Mouse (Mus musculus): ENCODE results near the gene Moxd1. TPM values are rescaled to one million over a fixed set of nuclear protein-coding genes. Genes with fewer than 3 reads are reported as not detected.
"Not testable (repeated sequence)": the region's sequence is repeated elsewhere in the genome, so short reads cannot be mapped to it uniquely, and the experiment has no call there.

Gene Moxd1
- polyA plus RNA-seq, 1 experiment from 2014 or later: 0.67 TPM

- Histone ChIP-seq H3K4me3 (replicated peaks) (no peak overlapping the region), H3K9ac (replicated peaks) (no peak overlapping the region), H3K4me2 (replicated peaks) (no peak overlapping the region), H3K9me3 (no peaks in the 10 kb centered on the region), H3K27me3 (no peaks in the 10 kb centered on the region), H3K27ac (no peak overlapping the region), H3K36me3 (no peaks in the 10 kb centered on the region), H3K4me1 (replicated peaks) (no peaks in the 10 kb centered on the region)
- 88% methylated on average over 8 of the region's 8 CpGs for WGBS
- ATAC-seq: no peak
These were observed 68.3 kb downstream of the Moxd1 start for GRCm38 (mm10) chr10:24291611-24292010.

GRCm38 (mm10) chr10:24292671-24293070, 69.4 kb downstream of the Moxd1 start:
- no peak for ATAC-seq
- WGBS: 97% methylated on average over 1 of the region's 1 CpGs
- Histone ChIP-seq H3K27me3 (no peaks in the 10 kb centered on the region), H3K4me3 (replicated peaks) (no peak overlapping the region), H3K9me3 (no peaks in the 10 kb centered on the region), H3K4me2 (replicated peaks) (no peak overlapping the region), H3K4me1 (replicated peaks) (no peaks in the 10 kb centered on the region), H3K36me3 (no peaks in the 10 kb centered on the region), H3K9ac (replicated peaks) (no peak overlapping the region), H3K27ac (no peak overlapping the region)

GRCm38 (mm10) chr10:24296608-24297007, 73.3 kb downstream of the Moxd1 start:
- Histone ChIP-seq H3K27me3 (no peaks in the 10 kb centered on the region), H3K9ac (replicated peaks) (no peak overlapping the region), H3K4me2 (replicated peaks) (no peak overlapping the region), H3K4me1 (replicated peaks) (no peaks in the 10 kb centered on the region), H3K4me3 (replicated peaks) (no peak overlapping the region), H3K27ac (no peak overlapping the region), H3K36me3 (no peaks in the 10 kb centered on the region), H3K9me3 (no peaks in the 10 kb centered on the region)
- 69% methylated on average over 4 of the region's 4 CpGs for WGBS
- ATAC-seq: no peak

GRCm38 (mm10) chr10:24297792-24298191, 74.5 kb downstream of the Moxd1 start:
- no peak overlapping the region for H3K9ac ChIP-seq (replicated peaks)
- no peaks in the 10 kb centered on the region for H3K4me1 ChIP-seq (replicated peaks)

GRCm38 (mm10) chr10:24298260-24299244, 75.2 kb downstream of the Moxd1 start:
- H3K4me2 ChIP-seq (replicated peaks): no peak overlapping the region
- no peaks in the 10 kb centered on the region for H3K27me3 ChIP-seq
- WGBS: 43% methylated on average over 2 of the region's 2 CpGs
- H3K36me3 ChIP-seq: no peaks in the 10 kb centered on the region
- no peak overlapping the region for H3K27ac ChIP-seq
- no peaks in the 10 kb centered on the region for H3K9me3 ChIP-seq
- no peaks in the 10 kb centered on the region for H3K4me1 ChIP-seq (replicated peaks)
- H3K9ac ChIP-seq (replicated peaks): no peak overlapping the region
- ATAC-seq: peak; percentile 83
- no peak overlapping the region for H3K4me3 ChIP-seq (replicated peaks)

More at GRCm38 (mm10) chr10:24297792-24298191, 74.5 kb downstream of the Moxd1 start:
- Histone ChIP-seq H3K27ac (no peak overlapping the region), H3K36me3 (no peaks in the 10 kb centered on the region), H3K4me3 (replicated peaks) (no peak overlapping the region), H3K4me2 (replicated peaks) (no peak overlapping the region), H3K27me3 (no peaks in the 10 kb centered on the region), H3K9me3 (no peaks in the 10 kb centered on the region)
- 0% methylated on average over 1 of the region's 1 CpGs for WGBS
- ATAC-seq: no peak

- no peak overlapping the region for H3K4me2 ChIP-seq (replicated peaks)
- peak; percentile 60; the same call in 1 of the 2 replicates for ATAC-seq
- no peaks in the 10 kb centered on the region for H3K36me3 ChIP-seq
- peaks cover 3% of the 10 kb centered on the region; the same call in 1 of the 2 replicates for H3K9me3 ChIP-seq
- H3K27me3 ChIP-seq: no peaks in the 10 kb centered on the region
- WGBS: 1% methylated on average over 9 of the region's 9 CpGs
- H3K9ac ChIP-seq (replicated peaks): no peak overlapping the region
- no peak overlapping the region for H3K4me3 ChIP-seq (replicated peaks)
- 0 out of 2 replicates have a peak, but pooled peaks cover 2% of the 10 kb centered on the region for H3K4me1 ChIP-seq (replicated peaks)
- no peak overlapping the region for H3K27ac ChIP-seq
These were observed 88.9 kb downstream of the Moxd1 start for GRCm38 (mm10) chr10:24312191-24312611.

- Histone ChIP-seq H3K27me3 (no peaks in the 10 kb centered on the region), H3K9ac (replicated peaks) (no peak overlapping the region), H3K27ac (no peak overlapping the region; the same call in 1 of the 2 replicates), H3K4me3 (replicated peaks) (no peak overlapping the region), H3K9me3 (no peaks in the 10 kb centered on the region), H3K4me1 (replicated peaks) (0 out of 2 replicates have a peak, but pooled peaks cover 4% of the 10 kb centered on the region), H3K4me2 (replicated peaks) (peak overlapping the region; percentile 25; the same call in 1 of the 2 replicates), H3K36me3 (no peaks in the 10 kb centered on the region)
- ATAC-seq: peak; percentile 58
- 60% methylated on average over 19 of the region's 19 CpGs for WGBS
These were observed 94.0 kb downstream of the Moxd1 start for GRCm38 (mm10) chr10:24317126-24317836.

GRCm38 (mm10) chr10:24320326-24320725, 97.0 kb downstream of the Moxd1 start:
- Histone ChIP-seq H3K36me3 (no peaks in the 10 kb centered on the region), H3K4me3 (replicated peaks) (no peak overlapping the region), H3K9ac (replicated peaks) (no peak overlapping the region), H3K4me2 (replicated peaks) (no peak overlapping the region), H3K4me1 (replicated peaks) (0 out of 2 replicates have a peak, but pooled peaks cover 4% of the 10 kb centered on the region), H3K27ac (no peak overlapping the region), H3K27me3 (no peaks in the 10 kb centered on the region), H3K9me3 (no peaks in the 10 kb centered on the region)
- 82% methylated on average over 3 of the region's 3 CpGs for WGBS
- ATAC-seq: no peak

- H3K27me3 ChIP-seq: no peaks in the 10 kb centered on the region
- no peak overlapping the region for H3K9ac ChIP-seq (replicated peaks)
- no peak for ATAC-seq
- H3K4me2 ChIP-seq (replicated peaks): no peak overlapping the region
- no peak overlapping the region for H3K27ac ChIP-seq
- no peaks in the 10 kb centered on the region for H3K36me3 ChIP-seq
- no peaks in the 10 kb centered on the region for H3K9me3 ChIP-seq
- H3K4me1 ChIP-seq (replicated peaks): no peaks in the 10 kb centered on the region
- 94% methylated on average over 4 of the region's 4 CpGs for WGBS
- H3K4me3 ChIP-seq (replicated peaks): no peak overlapping the region
These were observed 99.7 kb downstream of the Moxd1 start for GRCm38 (mm10) chr10:24323066-24323465.

- 22% methylated on average over 8 of the region's 8 CpGs for WGBS
- not testable (repeated sequence) for H3K9ac ChIP-seq (replicated peaks); H3K27me3 ChIP-seq; H3K4me1 ChIP-seq (replicated peaks); H3K27ac ChIP-seq; H3K9me3 ChIP-seq; ATAC-seq; H3K4me2 ChIP-seq (replicated peaks); H3K4me3 ChIP-seq (replicated peaks); H3K36me3 ChIP-seq
These were observed 103.9 kb downstream of the Moxd1 start for GRCm38 (mm10) chr10:24327265-24327664.

- Histone ChIP-seq H3K4me3 (replicated peaks) (no peak overlapping the region), H3K36me3 (no peaks in the 10 kb centered on the region), H3K4me1 (replicated peaks) (no peaks in the 10 kb centered on the region), H3K27ac (no peak overlapping the region), H3K9me3 (no peaks in the 10 kb centered on the region), H3K27me3 (no peaks in the 10 kb centered on the region), H3K9ac (replicated peaks) (no peak overlapping the region), H3K4me2 (replicated peaks) (no peak overlapping the region)
- ATAC-seq: no peak
- WGBS: 65% methylated on average over 3 of the region's 3 CpGs
These were observed 109.5 kb downstream of the Moxd1 start for GRCm38 (mm10) chr10:24332799-24333198.

- 88% methylated on average over 10 of the region's 10 CpGs for WGBS
- ATAC-seq: no peak
- H3K4me3 ChIP-seq (replicated peaks): no peak overlapping the region
- no peak overlapping the region for H3K4me2 ChIP-seq (replicated peaks)
- no peak overlapping the region for H3K9ac ChIP-seq (replicated peaks)
- H3K9me3 ChIP-seq: no peaks in the 10 kb centered on the region
- no peaks in the 10 kb centered on the region for H3K27me3 ChIP-seq
- no peak overlapping the region for H3K27ac ChIP-seq
- H3K36me3 ChIP-seq: no peaks in the 10 kb centered on the region
- no peaks in the 10 kb centered on the region for H3K4me1 ChIP-seq (replicated peaks)
These were observed 116.4 kb downstream of the Moxd1 start for GRCm38 (mm10) chr10:24339593-24340143.
